Mouse (Mus musculus): ENCODE measurements at regions not wholly inside any gene's neighbourhood (a gene's known extent, or its start where the extent isn't known, plus 50 kb on each side); places are given as distances from the start of the nearest gene placed in this dataset.

GRCm38 (mm10) chr4:69973566-69973965, 436.7 kb downstream of the Cdk5rap2 start:
- ATAC-seq (ENCODE audit: insufficient read depth) (no peak), DNase-seq (no peak)
- Histone ChIP-seq H3K27ac (ENCODE audit: low read depth) (no peak overlapping the region), H3K4me3 (ENCODE audit: low read depth, low read length) (no peak overlapping the region), H3K9me3 (ENCODE audit: low read depth, low read length) (no peaks in the 10 kb centered on the region), H3K27me3 (ENCODE audit: insufficient read depth, low read length) (no peaks in the 10 kb centered on the region), H3K36me3 (ENCODE audit: insufficient read depth) (no peaks in the 10 kb centered on the region), H3K9ac (no peak overlapping the region), H3K4me2 (no peak overlapping the region), H3K4me1 (ENCODE audit: insufficient read depth) (no peaks in the 10 kb centered on the region)
- WGBS, result 70% methylated on average over 6 of the region's 6 CpGs
- no peak for TF ChIP-seq CTCF (IDR thresholded peaks at IDR 0.05; ENCODE audit: low read depth)

GRCm38 (mm10) chr4:69971721-69972120, 438.5 kb downstream of the Cdk5rap2 start:
- Histone ChIP-seq H3K27ac (ENCODE audit: low read depth) (no peak overlapping the region), H3K4me3 (ENCODE audit: low read depth, low read length) (no peak overlapping the region), H3K4me1 (ENCODE audit: insufficient read depth) (no peaks in the 10 kb centered on the region), H3K27me3 (ENCODE audit: insufficient read depth, low read length) (no peaks in the 10 kb centered on the region), H3K4me2 (no peak overlapping the region), H3K9me3 (ENCODE audit: low read depth, low read length) (no peaks in the 10 kb centered on the region), H3K36me3 (ENCODE audit: insufficient read depth) (no peaks in the 10 kb centered on the region), H3K9ac (no peak overlapping the region)
- no peak for TF ChIP-seq CTCF (IDR thresholded peaks at IDR 0.05; ENCODE audit: low read depth)
- ATAC-seq (ENCODE audit: insufficient read depth) (no peak), DNase-seq (no peak)
- 56% methylated on average over 3 of the region's 3 CpGs for WGBS

- Histone ChIP-seq H3K9ac (no peak overlapping the region), H3K27me3 (ENCODE audit: insufficient read depth, low read length) (no peaks in the 10 kb centered on the region), H3K27ac (ENCODE audit: low read depth) (no peak overlapping the region), H3K9me3 (ENCODE audit: low read depth, low read length) (no peaks in the 10 kb centered on the region), H3K4me1 (ENCODE audit: insufficient read depth) (no peaks in the 10 kb centered on the region), H3K4me2 (no peak overlapping the region), H3K4me3 (ENCODE audit: low read depth, low read length) (no peak overlapping the region), H3K36me3 (ENCODE audit: insufficient read depth) (no peaks in the 10 kb centered on the region)
- ATAC-seq (ENCODE audit: insufficient read depth), result no peak
- no peak for DNase-seq
- WGBS, result 81% methylated on average over 1 of the region's 1 CpGs
- no peak for TF ChIP-seq CTCF (IDR thresholded peaks at IDR 0.05; ENCODE audit: low read depth)
Observed at GRCm38 (mm10) chr4:69968424-69968823, 441.8 kb downstream of the Cdk5rap2 start.

Data from lung, embryonic 14.5 days (tissue).